Mouse (Mus musculus): ENCODE measurements around the gene Pi16. TPM values are rescaled to one million over a fixed set of nuclear protein-coding genes. Genes with fewer than 3 reads are reported as not detected.

The Pi16 gene
- polyA plus RNA-seq, 1 experiment from 2014 or later: 1.2 TPM

DNA sequence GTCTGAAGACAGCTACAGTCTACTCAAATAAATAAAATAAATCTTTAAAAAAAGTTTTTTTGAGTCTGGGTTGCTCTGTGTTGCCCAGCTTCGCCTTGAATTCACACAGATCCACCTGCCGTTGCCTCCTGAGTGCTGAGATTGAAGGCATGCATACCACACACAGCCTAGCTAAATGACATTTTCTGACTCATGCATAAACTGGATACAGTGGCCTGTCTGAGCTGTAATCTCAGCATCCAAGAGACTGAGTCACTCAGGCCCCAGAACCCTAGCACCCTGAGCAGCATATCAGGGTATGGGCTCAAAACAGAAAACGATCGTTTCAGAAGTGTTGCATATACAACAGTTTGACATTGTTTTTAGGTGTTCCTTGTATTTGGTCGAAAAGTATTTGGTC is 35.9 kb upstream of the Pi16 start:
- no peaks in the 10 kb centered on the region for H3K9me3 ChIP-seq (replicated peaks; ENCODE audit: control insufficient read depth, low read length)
- no peak overlapping the region for H3K4me2 ChIP-seq (ENCODE audit: low read length)
- DNase-seq (ENCODE audit: low spot score) (no peak), ATAC-seq (no peak)
- WGBS: 69% methylated on average over 5 of the region's 5 CpGs
- H3K4me3 ChIP-seq (ENCODE audit: low read depth, low read length): no peak overlapping the region
- peaks cover 14% of the 10 kb centered on the region for H3K4me1 ChIP-seq (ENCODE audit: control insufficient read depth, insufficient read depth, low read length)
- peaks cover 29% of the 10 kb centered on the region for H3K36me3 ChIP-seq (ENCODE audit: control insufficient read depth, insufficient read depth, low read length)
- no peaks in the 10 kb centered on the region for H3K27me3 ChIP-seq (replicated peaks; ENCODE audit: control insufficient read depth, insufficient read depth, low read length)
- H3K9ac ChIP-seq (ENCODE audit: low read length): no peak overlapping the region
- peak overlapping the region; percentile 75; the same call in 1 of the 2 replicates for H3K27ac ChIP-seq (ENCODE audit: low read depth, low read length)

DNA sequence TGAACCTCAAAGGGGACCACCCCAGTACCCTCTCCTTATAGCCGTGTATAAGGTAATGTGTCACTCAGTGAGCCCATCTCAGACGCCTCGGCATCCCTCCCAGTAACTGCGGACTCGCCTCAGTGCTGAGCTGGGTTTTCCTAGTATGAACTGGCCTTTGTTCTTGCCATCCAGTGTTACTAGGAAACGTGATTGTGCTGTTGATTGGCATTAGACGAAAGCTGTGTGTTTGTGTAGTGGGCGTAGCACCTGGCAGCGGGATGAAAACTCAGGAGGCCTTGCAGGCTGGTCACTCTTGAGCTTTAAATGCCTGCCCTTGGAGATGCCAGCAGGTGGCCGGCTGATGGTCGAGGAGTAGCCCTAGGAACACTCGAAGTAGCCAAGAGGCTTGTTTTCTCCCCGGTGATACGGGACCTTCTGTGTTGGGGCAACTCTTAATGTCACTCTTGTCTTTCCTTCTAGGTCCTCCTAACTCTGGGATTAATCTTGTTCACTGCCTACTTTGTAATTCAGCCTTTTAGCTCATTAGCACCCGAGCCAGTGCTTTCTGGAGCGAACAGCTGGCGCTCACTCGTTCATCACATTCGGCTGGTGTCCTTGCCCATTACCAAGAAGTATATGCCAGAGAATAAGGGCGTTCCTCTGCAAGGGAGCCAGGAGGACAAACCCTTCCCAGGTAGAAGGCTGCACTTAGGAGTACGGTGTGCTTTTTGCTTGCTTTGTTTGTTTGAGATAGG is 35.1 kb upstream of the Pi16 start:
- Histone ChIP-seq H3K27me3 (replicated peaks; ENCODE audit: control insufficient read depth, insufficient read depth, low read length) (no peaks in the 10 kb centered on the region), H3K36me3 (ENCODE audit: control insufficient read depth, insufficient read depth, low read length) (peaks cover 29% of the 10 kb centered on the region), H3K4me3 (ENCODE audit: low read depth, low read length) (no peak overlapping the region), H3K9ac (ENCODE audit: low read length) (peak overlapping the region; percentile 40), H3K9me3 (replicated peaks; ENCODE audit: control insufficient read depth, low read length) (no peaks in the 10 kb centered on the region), H3K4me2 (ENCODE audit: low read length) (no peak overlapping the region), H3K27ac (ENCODE audit: low read depth, low read length) (peak overlapping the region; percentile 75), H3K4me1 (ENCODE audit: control insufficient read depth, insufficient read depth, low read length) (peaks cover 14% of the 10 kb centered on the region)
- ATAC-seq (peak; percentile 74), DNase-seq (ENCODE audit: low spot score) (peak; percentile 80)
- 8% methylated on average over 21 of the region's 21 CpGs for WGBS

DNA sequence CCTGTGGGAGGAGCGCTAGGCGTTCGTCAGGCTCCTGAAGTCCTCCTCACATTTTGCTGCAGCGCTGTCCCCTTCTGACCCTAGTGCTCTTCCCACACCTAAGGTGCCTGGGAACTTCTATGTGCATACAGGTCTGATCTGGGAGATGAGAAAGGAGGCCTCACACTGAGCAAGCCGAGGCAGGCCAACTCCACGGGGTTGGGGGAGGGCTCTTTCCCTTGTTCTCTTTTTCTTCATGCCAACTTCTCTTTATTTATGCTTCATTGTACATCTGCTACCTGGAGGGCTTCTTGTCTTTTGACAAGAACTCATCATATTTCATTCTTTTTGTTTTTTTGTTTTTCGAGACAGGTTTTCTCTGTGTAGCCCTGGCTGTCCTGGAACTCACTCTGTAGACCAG is 25.7 kb upstream of the Pi16 start:
- no peaks in the 10 kb centered on the region for H3K9me3 ChIP-seq (replicated peaks; ENCODE audit: control insufficient read depth, low read length)
- peaks cover 30% of the 10 kb centered on the region for H3K36me3 ChIP-seq (ENCODE audit: control insufficient read depth, insufficient read depth, low read length)
- H3K9ac ChIP-seq (ENCODE audit: low read length): no peak overlapping the region
- no peak overlapping the region for H3K4me3 ChIP-seq (ENCODE audit: low read depth, low read length)
- H3K4me2 ChIP-seq (ENCODE audit: low read length): no peak overlapping the region
- ATAC-seq: no peak
- DNase-seq (ENCODE audit: low spot score): no peak
- H3K27ac ChIP-seq (ENCODE audit: low read depth, low read length): no peak overlapping the region
- 90% methylated on average over 7 of the region's 7 CpGs for WGBS
- H3K27me3 ChIP-seq (replicated peaks; ENCODE audit: control insufficient read depth, insufficient read depth, low read length): no peaks in the 10 kb centered on the region
- no peaks in the 10 kb centered on the region for H3K4me1 ChIP-seq (ENCODE audit: control insufficient read depth, insufficient read depth, low read length)

DNA sequence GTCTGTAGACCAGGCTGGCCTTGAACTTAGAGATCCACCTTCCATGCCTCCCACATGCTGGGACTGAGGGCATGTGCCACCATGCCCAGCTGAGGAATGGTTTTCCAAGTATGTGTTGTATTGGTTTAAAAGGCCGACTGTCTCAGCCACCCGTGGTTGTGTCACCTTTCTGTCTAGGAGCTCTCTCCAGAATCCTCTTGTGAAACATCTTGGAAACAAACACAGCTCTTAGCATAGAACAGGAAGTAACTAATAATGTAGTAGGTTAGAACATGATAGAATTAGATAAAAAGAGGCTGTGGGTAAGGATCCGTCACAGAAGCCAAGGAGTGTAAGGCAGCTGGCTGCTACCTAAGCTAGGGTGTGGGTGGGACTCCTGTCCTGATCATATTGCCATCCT is 24.5 kb upstream of the Pi16 start:
- H3K4me3 ChIP-seq (ENCODE audit: low read depth, low read length): no peak overlapping the region
- no peak overlapping the region for H3K27ac ChIP-seq (ENCODE audit: low read depth, low read length)
- WGBS: 93% methylated on average over 3 of the region's 3 CpGs
- H3K36me3 ChIP-seq (ENCODE audit: control insufficient read depth, insufficient read depth, low read length): peaks cover 42% of the 10 kb centered on the region
- DNase-seq (ENCODE audit: low spot score) (no peak), ATAC-seq (no peak)
- H3K9me3 ChIP-seq (replicated peaks; ENCODE audit: control insufficient read depth, low read length): no peaks in the 10 kb centered on the region
- no peaks in the 10 kb centered on the region for H3K4me1 ChIP-seq (ENCODE audit: control insufficient read depth, insufficient read depth, low read length)
- H3K27me3 ChIP-seq (replicated peaks; ENCODE audit: control insufficient read depth, insufficient read depth, low read length): no peaks in the 10 kb centered on the region
- no peak overlapping the region for H3K9ac ChIP-seq (ENCODE audit: low read length)
- no peak overlapping the region for H3K4me2 ChIP-seq (ENCODE audit: low read length)

DNA sequence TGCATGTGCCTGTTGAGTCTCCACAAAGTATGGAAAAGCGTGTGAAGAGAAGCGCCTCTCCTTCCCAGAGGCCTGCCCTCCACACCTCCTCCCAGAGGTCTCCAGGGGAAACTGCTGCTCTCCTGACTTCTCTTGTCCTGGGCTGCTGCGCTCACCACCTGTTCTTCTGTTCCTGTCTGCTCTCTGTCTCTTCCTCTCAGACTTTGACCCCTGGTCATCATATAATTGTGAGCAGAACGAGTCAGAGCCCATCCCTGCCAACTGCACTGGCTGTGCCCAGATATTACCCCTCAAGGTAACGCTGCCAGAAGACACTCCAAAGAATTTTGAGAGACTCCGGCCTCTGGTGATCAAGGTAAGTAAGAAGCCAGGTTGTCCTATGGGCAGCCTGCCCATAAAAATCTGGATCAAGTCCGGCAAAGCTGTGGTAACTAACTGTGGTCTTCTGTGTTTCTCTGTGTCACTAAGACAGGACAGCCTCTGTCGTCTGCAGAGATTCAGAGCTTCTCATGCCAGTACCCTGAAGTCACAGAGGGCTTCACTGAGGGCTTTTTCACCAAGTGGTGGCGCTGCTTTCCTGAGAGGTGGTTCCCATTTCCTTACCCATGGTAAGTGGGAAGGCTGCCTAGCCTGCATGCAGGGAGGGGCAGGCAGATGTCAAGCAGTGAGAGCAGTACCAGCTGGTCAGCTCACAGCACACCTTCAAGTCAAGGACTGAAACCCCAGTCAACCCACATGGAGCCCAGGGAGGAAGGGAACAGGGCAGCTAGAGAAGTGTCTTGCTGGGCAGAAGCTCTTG is 23.5 kb upstream of the Pi16 start:
- no peak overlapping the region for H3K9ac ChIP-seq (ENCODE audit: low read length)
- H3K9me3 ChIP-seq (replicated peaks; ENCODE audit: control insufficient read depth, low read length): no peaks in the 10 kb centered on the region
- H3K27ac ChIP-seq (ENCODE audit: low read depth, low read length): no peak overlapping the region
- ATAC-seq (no peak), DNase-seq (ENCODE audit: low spot score) (no peak)
- H3K4me1 ChIP-seq (ENCODE audit: control insufficient read depth, insufficient read depth, low read length): no peaks in the 10 kb centered on the region
- no peak overlapping the region for H3K4me2 ChIP-seq (ENCODE audit: low read length)
- no peaks in the 10 kb centered on the region for H3K27me3 ChIP-seq (replicated peaks; ENCODE audit: control insufficient read depth, insufficient read depth, low read length)
- H3K4me3 ChIP-seq (ENCODE audit: low read depth, low read length): no peak overlapping the region
- WGBS: 82% methylated on average over 9 of the region's 9 CpGs
- peaks cover 50% of the 10 kb centered on the region for H3K36me3 ChIP-seq (ENCODE audit: control insufficient read depth, insufficient read depth, low read length)

DNA sequence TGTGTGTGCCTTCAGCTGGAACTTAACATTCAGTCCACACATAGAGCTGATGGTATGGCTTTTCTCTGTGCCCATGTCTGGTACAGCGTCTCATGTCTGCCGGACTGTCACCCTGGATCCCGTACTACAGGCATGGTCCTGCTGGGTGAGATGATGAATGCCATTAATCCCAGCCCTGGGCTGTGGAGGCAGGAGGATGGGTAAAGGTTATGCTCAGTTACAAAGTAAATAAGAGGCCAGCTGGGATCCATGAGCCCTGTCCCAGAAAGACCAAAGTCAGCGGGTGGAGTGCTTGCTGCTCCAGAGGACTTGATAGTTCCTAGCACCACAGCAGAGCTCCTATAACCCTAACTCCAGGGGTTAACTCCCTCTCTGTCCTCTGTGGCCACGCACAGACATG is 21.6 kb upstream of the Pi16 start:
- H3K27ac ChIP-seq (ENCODE audit: low read depth, low read length): no peak overlapping the region
- no peaks in the 10 kb centered on the region for H3K27me3 ChIP-seq (replicated peaks; ENCODE audit: control insufficient read depth, insufficient read depth, low read length)
- H3K4me3 ChIP-seq (ENCODE audit: low read depth, low read length): no peak overlapping the region
- ATAC-seq (no peak), DNase-seq (ENCODE audit: low spot score) (no peak)
- WGBS: 88% methylated on average over 5 of the region's 5 CpGs
- peaks cover 64% of the 10 kb centered on the region for H3K36me3 ChIP-seq (ENCODE audit: control insufficient read depth, insufficient read depth, low read length)
- H3K9ac ChIP-seq (ENCODE audit: low read length): no peak overlapping the region
- no peak overlapping the region for H3K4me2 ChIP-seq (ENCODE audit: low read length)
- H3K4me1 ChIP-seq (ENCODE audit: control insufficient read depth, insufficient read depth, low read length): no peaks in the 10 kb centered on the region
- no peaks in the 10 kb centered on the region for H3K9me3 ChIP-seq (replicated peaks; ENCODE audit: control insufficient read depth, low read length)

DNA sequence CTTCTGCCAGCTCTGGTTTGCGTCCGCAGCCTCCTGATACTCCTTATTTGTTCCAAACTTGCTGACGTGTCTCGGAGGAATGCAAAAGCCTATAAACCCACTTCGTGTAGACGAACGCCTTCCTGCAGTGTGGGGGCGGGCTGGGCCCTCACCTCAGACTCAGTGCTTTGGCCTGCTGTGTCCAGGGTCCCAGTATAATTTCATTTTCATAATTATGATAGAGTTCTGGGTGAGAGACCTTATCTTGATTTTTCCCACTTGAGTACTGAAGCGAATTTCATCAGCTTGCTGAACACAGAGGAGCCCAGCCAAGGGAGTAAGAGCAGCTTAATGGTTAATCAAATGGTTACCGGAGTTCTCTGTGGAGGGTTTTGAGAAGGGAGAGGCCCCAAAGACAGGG is 20.2 kb upstream of the Pi16 start:
- Histone ChIP-seq H3K9me3 (replicated peaks; ENCODE audit: control insufficient read depth, low read length) (no peaks in the 10 kb centered on the region), H3K27me3 (replicated peaks; ENCODE audit: control insufficient read depth, insufficient read depth, low read length) (no peaks in the 10 kb centered on the region), H3K4me3 (ENCODE audit: low read depth, low read length) (no peak overlapping the region), H3K27ac (ENCODE audit: low read depth, low read length) (no peak overlapping the region), H3K9ac (ENCODE audit: low read length) (no peak overlapping the region), H3K4me2 (ENCODE audit: low read length) (no peak overlapping the region), H3K4me1 (ENCODE audit: control insufficient read depth, insufficient read depth, low read length) (no peaks in the 10 kb centered on the region), H3K36me3 (ENCODE audit: control insufficient read depth, insufficient read depth, low read length) (peaks cover 74% of the 10 kb centered on the region)
- ATAC-seq (no peak), DNase-seq (ENCODE audit: low spot score) (no peak)
- 89% methylated on average over 10 of the region's 10 CpGs for WGBS

DNA sequence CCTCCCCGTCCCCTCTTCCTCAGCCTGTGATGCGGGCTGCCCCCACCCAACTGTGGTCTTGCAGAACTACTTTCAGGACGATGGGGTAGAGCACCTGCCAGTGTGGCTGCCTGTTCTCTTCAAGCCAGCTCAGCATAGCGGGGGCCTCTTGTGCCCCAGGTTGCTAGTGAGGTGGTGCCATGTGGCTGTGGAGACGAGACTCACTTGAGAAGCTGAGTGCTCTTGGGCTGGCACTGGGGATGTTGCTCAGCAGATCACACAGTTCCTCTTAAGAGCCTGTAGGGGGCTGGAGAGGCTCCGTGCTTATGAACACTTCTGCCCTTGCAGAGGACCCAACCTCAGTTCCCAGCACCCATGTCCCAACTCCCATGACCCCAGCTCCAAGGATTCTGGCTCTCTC is 19.7 kb upstream of the Pi16 start:
- Histone ChIP-seq H3K27ac (ENCODE audit: low read depth, low read length) (no peak overlapping the region), H3K4me1 (ENCODE audit: control insufficient read depth, insufficient read depth, low read length) (no peaks in the 10 kb centered on the region), H3K27me3 (replicated peaks; ENCODE audit: control insufficient read depth, insufficient read depth, low read length) (no peaks in the 10 kb centered on the region), H3K9me3 (replicated peaks; ENCODE audit: control insufficient read depth, low read length) (no peaks in the 10 kb centered on the region), H3K4me3 (ENCODE audit: low read depth, low read length) (no peak overlapping the region), H3K36me3 (ENCODE audit: control insufficient read depth, insufficient read depth, low read length) (peaks cover 74% of the 10 kb centered on the region), H3K9ac (ENCODE audit: low read length) (no peak overlapping the region), H3K4me2 (ENCODE audit: low read length) (no peak overlapping the region)
- ATAC-seq: no peak
- DNase-seq (ENCODE audit: low spot score): no peak
- 86% methylated on average over 6 of the region's 6 CpGs for WGBS

DNA sequence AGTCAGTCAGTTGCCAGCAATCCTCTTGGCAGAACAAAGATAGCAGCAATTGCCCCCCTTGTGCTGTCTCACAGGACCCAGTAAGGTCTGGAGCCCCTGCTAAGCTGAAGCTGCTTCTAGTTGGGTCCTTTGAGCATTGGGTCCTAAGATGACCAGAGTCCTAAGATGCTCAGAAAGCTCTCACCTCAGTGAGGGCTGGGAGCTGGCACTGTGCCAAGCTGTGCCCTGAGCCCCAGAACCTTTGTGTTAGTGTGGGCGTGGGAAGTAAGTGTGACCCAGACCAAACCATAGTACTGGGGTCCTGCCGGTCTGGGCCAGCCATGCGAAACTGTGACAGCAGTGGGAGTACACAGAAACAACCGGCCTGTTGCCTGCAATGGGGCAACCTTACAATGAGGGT is 18.2 kb upstream of the Pi16 start:
- 80% methylated on average over 4 of the region's 4 CpGs for WGBS
- Histone ChIP-seq H3K36me3 (ENCODE audit: control insufficient read depth, insufficient read depth, low read length) (peaks cover 68% of the 10 kb centered on the region), H3K9me3 (replicated peaks; ENCODE audit: control insufficient read depth, low read length) (no peaks in the 10 kb centered on the region), H3K9ac (ENCODE audit: low read length) (no peak overlapping the region), H3K4me1 (ENCODE audit: control insufficient read depth, insufficient read depth, low read length) (no peaks in the 10 kb centered on the region), H3K4me2 (ENCODE audit: low read length) (no peak overlapping the region), H3K27me3 (replicated peaks; ENCODE audit: control insufficient read depth, insufficient read depth, low read length) (no peaks in the 10 kb centered on the region), H3K27ac (ENCODE audit: low read depth, low read length) (no peak overlapping the region), H3K4me3 (ENCODE audit: low read depth, low read length) (no peak overlapping the region)
- ATAC-seq (no peak), DNase-seq (ENCODE audit: low spot score) (no peak)
